Mouse (Mus musculus): ENCODE data around the gene Mapk13.

DNA sequence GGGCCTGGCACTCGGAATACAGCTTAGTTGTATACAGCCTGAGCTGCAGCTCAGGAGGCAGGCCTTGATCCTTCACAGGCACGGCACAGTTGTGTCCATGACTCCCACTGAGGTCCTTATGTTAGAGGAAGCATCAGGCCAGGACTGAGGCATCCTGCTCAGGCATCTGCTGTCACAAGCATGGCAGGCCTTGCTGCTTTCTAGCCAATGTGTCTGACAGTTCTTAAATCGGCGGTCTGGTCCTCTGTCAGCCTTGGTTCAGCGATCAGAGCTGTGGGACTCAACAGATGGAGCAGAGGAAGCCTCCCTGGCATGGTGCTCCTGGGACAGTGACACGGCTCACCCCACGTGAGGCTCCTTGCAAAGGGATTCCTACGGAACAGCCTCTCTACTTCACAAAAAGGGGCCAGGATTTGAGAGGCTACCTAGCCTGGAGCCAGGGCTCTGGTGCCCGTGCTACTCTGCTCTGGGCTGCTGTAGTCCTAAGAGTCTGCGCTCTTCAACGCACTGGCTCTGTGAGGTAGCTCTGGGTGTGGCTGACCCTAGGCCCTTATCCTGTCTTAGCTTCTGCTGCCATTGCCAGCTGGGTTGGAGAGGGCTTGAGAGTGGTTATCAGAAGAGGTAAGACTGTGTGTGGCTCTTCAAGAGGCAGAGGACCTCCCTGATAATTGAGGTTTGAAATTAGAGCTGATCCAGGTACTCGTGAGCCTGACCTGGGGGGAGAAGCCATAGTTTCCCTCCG, 54.1 kb downstream of the Mapk13 start:
- TF ChIP-seq EP300 (IDR thresholded peaks at IDR 0.05; ENCODE audit: insufficient read depth, low read depth, low read length): no peak
- no peak for TF ChIP-seq CTCF (IDR thresholded peaks at IDR 0.05; ENCODE audit: low read depth, low read length)
- TF ChIP-seq POLR2A (IDR thresholded peaks at IDR 0.05; ENCODE audit: insufficient read depth, low read length): no peak
